Mouse (Mus musculus) lung, adult 10 weeks (tissue): Measurements from ENCODE around the gene 4933417A18Rik. TPM values are rescaled to one million over a fixed set of nuclear protein-coding genes. Genes with fewer than 3 reads are reported as not detected.

Experiments
- polyA plus RNA-seq: library from polyadenylated mRNA; stranded (reverse); fragments of 350-450 nt; fragmentation: Illumina TruSeq; extraction: RNeasy Lipid Tissue Mini Kit (QIAGEN cat#74804); gene quantifications from one replicate; pipeline ENCODE4 v1.2.3, GENCODE M21; 2014; ENCODE audit warnings: low read depth, low replicate concordance; ENCODE audit not compliant: insufficient read depth

Gene 4933417A18Rik
- polyA plus RNA-seq: not detected

DNA sequence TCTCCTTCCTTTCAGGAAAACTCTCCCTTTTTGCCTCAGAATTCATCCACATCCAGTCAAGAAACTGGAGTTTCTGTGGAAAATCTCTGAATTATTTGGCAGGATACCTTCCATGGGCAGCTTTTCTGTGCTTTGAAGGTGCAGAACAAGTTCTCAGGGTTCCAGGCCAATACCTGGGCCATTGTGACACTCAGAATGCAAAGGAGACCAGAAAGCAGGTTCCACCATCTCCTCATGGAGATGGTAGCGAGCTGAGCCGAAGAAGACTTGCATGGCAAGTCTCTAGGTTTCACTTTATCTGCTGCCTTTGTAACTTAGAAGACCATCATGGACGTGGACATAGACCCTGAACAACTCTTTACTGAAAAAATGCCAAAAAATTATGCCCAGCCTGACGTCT lies at the start of gene 4933417A18Rik, which contains the start of gene Fam217a:
TSS of gene 4933417A18Rik (plus strand) at position 200 of the 400 bp plus-strand sequence.
TSS of gene Fam217a (minus strand) at position 101 of the 400 bp plus-strand sequence.

DNA sequence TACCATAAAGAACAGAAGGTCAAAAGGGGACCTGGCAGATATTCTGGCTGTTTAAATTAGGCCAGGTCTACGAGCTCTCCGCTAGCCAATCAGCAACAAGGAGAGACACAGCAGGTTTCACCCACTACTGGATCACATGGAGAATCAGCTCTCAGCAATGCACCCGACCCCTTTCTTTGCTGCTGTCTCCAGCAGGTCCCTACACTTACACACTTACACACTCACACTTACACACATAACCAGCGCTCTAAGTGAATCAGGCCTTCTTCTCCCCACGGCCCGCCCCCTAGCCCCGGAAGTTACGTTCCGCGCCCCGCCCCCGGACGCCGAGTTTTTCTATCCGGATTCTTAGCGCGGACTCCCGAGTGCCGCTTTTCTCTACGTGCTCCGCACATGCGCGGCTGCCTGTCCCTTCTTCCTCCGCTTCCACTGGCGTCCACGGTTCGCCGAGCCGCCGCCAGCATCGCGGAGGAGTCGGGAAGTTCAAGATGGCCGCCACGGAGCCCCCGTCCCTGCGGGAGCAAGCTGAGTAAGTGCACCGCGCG lies 49.0 kb upstream of the 4933417A18Rik start, which contains the start of gene Prpf4b:
TSS of gene Prpf4b (plus strand) at position 137 of the 545 bp plus-strand sequence.

GRCm38 (mm10) chr13:34963511-34964397 lies 39.5 kb downstream of the 4933417A18Rik start, which contains the start of gene Eci3:
Gene Eci3 (minus strand): TSS chr13:34963810.

Other genes starting within 250 kb of the 4933417A18Rik start
- gene Fam50b, start 189.6 kb upstream of the 4933417A18Rik start, polyA plus RNA-seq: not detected
- 33.5 TPM for gene Prpf4b, start 49.1 kb upstream of the 4933417A18Rik start, polyA plus RNA-seq
- gene Fam217a, start 99 bp upstream of the 4933417A18Rik start, polyA plus RNA-seq: 0.43 TPM
- 0.82 TPM for gene Eci3, start 39.4 kb downstream of the 4933417A18Rik start, polyA plus RNA-seq
- gene Eci2, start 102.7 kb downstream of the 4933417A18Rik start, polyA plus RNA-seq: 65.4 TPM